Mouse (Mus musculus) skeletal muscle tissue, postnatal 0 days (tissue): ENCODE measurements around the gene Lipk. TPM values are rescaled to one million over a fixed set of nuclear protein-coding genes. Genes with fewer than 3 reads are reported as not detected.

ENCODE experiments used
- microRNA-seq, 2 experiments: library from miRNA; unstranded; fragments of <30 nt; microRNA quantifications; one replicate each; pipeline ENCODE4; 2016
- polyA plus RNA-seq: library from polyadenylated mRNA; unstranded; fragments of >200 nt; fragmentation: Nextera tagmentation; extraction: Ambion mirVana; gene quantifications from 2 replicates; pipeline ENCODE4 v1.2.1, GENCODE M21; 2015

Gene Lipk
- polyA plus RNA-seq: 0.83 TPM in 1 of 2 replicates, not detected in the other

DNA sequence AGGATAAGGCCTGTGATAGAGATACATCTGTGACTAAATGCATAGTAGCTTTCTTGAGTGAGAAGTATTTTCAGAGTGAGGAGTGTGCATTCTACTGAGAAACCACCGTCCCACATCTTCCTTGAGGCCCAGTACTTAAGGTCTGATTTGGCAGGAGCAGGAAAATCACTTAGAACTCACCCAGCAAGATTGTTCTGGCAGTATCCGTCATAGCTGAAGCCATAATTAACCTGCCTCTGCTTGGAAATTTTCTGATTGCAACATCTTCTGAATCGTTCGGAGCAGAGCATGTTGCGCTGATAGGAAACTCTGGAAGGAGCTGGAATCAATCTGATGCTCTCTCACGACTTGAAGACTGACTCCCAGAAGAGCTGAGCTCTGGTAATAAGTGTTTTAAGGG lies at the start of gene Lipk:
Gene Lipk, plus strand, starts transcription at position 289 of the 400 bp plus-strand sequence.

DNA sequence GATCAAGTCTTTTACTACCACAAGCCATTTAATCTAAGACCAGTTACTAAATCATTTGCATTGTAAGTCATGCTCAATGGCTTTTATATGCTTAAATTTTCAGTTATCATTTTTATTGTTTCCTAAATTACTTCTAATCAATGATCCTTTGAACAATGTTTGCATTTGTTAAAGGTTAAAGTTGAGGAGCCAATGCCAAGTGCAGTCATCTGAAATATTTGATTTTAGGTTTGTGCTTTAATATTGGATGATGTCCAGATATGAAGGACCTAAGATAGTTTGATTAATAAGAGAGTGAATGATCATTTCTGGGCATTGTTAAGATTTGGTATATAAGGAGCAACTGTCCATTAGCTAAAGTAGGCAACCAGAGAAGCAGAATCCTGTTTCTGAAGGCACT lies 47.2 kb upstream of the Lipk start, which contains the start of gene Lipf:
Gene Lipf, plus strand, starts transcription at position 301 of the 400 bp plus-strand sequence.

DNA sequence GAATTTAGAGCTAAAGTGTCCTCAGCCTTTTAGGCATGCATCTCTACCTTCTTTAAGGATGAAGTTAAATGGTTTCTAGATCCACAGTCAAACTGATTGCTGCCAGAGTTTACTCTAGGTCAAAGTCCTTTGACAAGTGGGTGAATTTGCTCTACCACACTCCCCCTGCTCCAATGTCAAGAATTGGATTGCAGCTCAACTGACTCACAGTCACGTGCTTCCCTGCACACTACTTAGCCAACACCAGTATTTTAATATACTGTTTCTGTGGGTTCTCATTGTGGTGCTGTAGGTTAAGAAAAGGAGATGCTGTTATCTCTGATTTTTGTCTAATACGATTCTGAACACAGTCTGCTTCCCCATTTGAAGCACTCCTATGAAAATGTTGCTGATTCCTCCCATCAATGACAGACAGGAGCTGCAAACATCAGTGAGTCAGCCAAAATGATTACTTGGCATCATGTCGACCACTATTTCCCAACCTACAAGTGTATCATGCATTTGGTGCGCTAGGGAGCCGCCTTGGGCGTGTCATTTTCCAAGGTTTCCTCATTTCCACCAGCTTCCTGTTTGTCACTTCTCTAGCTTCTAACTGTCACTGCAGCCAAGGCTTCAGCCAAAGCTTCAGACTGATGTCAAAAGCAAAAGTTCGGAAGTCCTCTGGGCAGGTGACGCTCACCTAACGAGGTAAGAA lies 58.8 kb downstream of the Lipk start, which contains the start of gene Lipn:
Gene Lipn, plus strand, starts transcription at position 580 of the 694 bp plus-strand sequence.

Small RNA genes within 50 kb of the gene (microRNA-seq; reads per million reads assigned to microRNA genes)
- 0 reads per million in 2 experiments for gene Gm23334

Other genes starting within 250 kb of the Lipk start
- 6.1 and 6.7 TPM in 2 replicates for gene Lipo3, start 246.3 kb upstream of the Lipk start, polyA plus RNA-seq
- gene Lipo1, start 220.8 kb upstream of the Lipk start, polyA plus RNA-seq: not detected in 2 replicates
- 0.10 TPM in 1 of 2 replicates, not detected in the other for gene Lipf, start 47.1 kb upstream of the Lipk start, polyA plus RNA-seq
- gene Lipn, start 59.1 kb downstream of the Lipk start, polyA plus RNA-seq: 0.19 TPM in 1 of 2 replicates, not detected in the other
- 1.2 TPM in 1 of 2 replicates, not detected in the other for gene Lipm, start 92.6 kb downstream of the Lipk start, polyA plus RNA-seq
- gene Ankrd22, start 157.8 kb downstream of the Lipk start, polyA plus RNA-seq: 0.38 TPM in 1 of 2 replicates, not detected in the other
- 3.0 and 3.8 TPM in 2 replicates for gene Stambpl1, start 183.9 kb downstream of the Lipk start, polyA plus RNA-seq
- 297 and 304 TPM in 2 replicates for gene Acta2, start 247.3 kb downstream of the Lipk start, polyA plus RNA-seq